Mouse (Mus musculus) heart, postnatal 10 days (tissue): ENCODE data around the gene 5530401A14Rik. TPM values are rescaled to one million over a fixed set of nuclear protein-coding genes. Genes with fewer than 3 reads are reported as not detected.

Experiments used
- DNase-seq, 2 experiments: peaks; one replicate each; pipeline ENCODE4 v3.0.0; 2021
- intact Hi-C: fragments of 180-260 bp; cut with DNase I; formaldehyde crosslinking; loops from one replicate; pipeline ENCODE4 v1.15.1; 2025
- total RNA-seq, 2 experiments: library from RNA; stranded (reverse); gene quantifications; 2 replicates each; pipeline ENCODE4 v1.2.3; 2021

The 5530401A14Rik gene
- total RNA-seq, 2 experiments from 2014 or later, result 0.07 TPM; not detected in 1

- intact Hi-C loops, result no loop called here
- no peak for DNase-seq
Measured at GRCm38 (mm10) chr11:81926393-81926792, 65.9 kb downstream of the 5530401A14Rik start.

DNA sequence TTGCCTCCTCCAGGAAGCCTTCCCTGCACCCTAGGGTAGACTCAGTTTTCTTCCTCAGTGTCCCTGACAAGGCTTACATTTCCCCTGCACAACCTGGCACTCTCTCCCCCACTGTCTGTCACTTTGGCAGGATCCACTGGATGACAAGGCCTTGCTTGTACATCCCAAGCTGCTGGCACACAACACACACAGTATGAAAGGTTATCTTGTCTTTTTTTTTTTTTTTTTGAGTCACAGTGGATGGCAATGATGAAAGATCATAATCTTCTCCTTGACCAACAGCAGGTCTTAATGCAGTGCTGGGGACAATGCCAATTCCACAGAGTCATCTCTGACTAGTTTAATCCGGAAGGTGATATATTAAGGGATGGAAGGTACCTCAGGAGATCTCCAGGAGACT, 77.0 kb downstream of the 5530401A14Rik start:
- intact Hi-C loops, result no loop called here
- DNase-seq, result no peak

GRCm38 (mm10) chr11:81940988-81941387, 80.5 kb downstream of the 5530401A14Rik start:
- peak; percentile 40 to 47 for DNase-seq

GRCm38 (mm10) chr11:81942167-81942566, 81.7 kb downstream of the 5530401A14Rik start:
- peak in 1 of 2 experiments; percentile 21 for DNase-seq
- intact Hi-C loops, result no loop called here

More at GRCm38 (mm10) chr11:81940988-81941387, 80.5 kb downstream of the 5530401A14Rik start:
- intact Hi-C loops, result no loop called here

Other genes starting within 250 kb of the 5530401A14Rik start
- not detected for gene Asic2, start 107.8 kb downstream of the 5530401A14Rik start, total RNA-seq
- 1 to 10 TPM; 1.2 to 1.8 TPM for gene Ccl2, start 174.9 kb downstream of the 5530401A14Rik start, total RNA-seq
- not detected for gene Gm17268, start 177.9 kb downstream of the 5530401A14Rik start, total RNA-seq
- 1 to 10 TPM in 1 of 2 experiments, under 1 TPM in 1; 0.34 to 1.0 TPM for gene Ccl7, start 185.0 kb downstream of the 5530401A14Rik start, total RNA-seq
- 1 to 10 TPM in 1 of 2 experiments, under 1 TPM in 1; 0.57 to 1.1 TPM for gene Ccl11, start 197.2 kb downstream of the 5530401A14Rik start, total RNA-seq
- 1 to 10 TPM in 1 of 2 experiments, not detected in 1; 1.1 TPM for gene Ccl12, start 241.2 kb downstream of the 5530401A14Rik start, total RNA-seq